Mouse (Mus musculus): ENCODE data around the gene Tfpi. TPM values are rescaled to one million over a fixed set of nuclear protein-coding genes. Genes with fewer than 3 reads are reported as not detected.

Gene Tfpi
- total and polyA plus RNA-seq, 3 experiments: 0.17 to 0.46 TPM; not detected in 1

GRCm38 (mm10) chr2:84525806-84526205, 49.2 kb upstream of the Tfpi start:
- DNase-seq (ENCODE audit: extremely low read depth): no peak
- in situ Hi-C loops (cut with MboI; ENCODE audit: low pct_ligation_motif_present, low pct_unique_long_range_greater_than_20kb, low sequenced_read_pairs): no loop called here
- H3K4me3 ChIP-seq (replicated peaks in 1 of 3; ENCODE audit: low read depth in 2 of 3, low read length in 2 of 3, poor library complexity in 1 of 3): no peak overlapping the region
- no peaks in the 10 kb centered on the region for H3K36me3 ChIP-seq (replicated peaks in 1 of 2; ENCODE audit: control insufficient read depth in 1 of 2, insufficient read depth in 1 of 2, low read length in 1 of 2)
- H3K4me2 ChIP-seq (ENCODE audit: insufficient read depth, low read depth, poor library complexity, severe bottlenecking): no peak overlapping the region
- H3K9me3 ChIP-seq (replicated peaks; ENCODE audit: low read length): no peaks in the 10 kb centered on the region
- peaks cover 2 to 5% of the 10 kb centered on the region in 2 experiments; a peak in 1 of 4 replicates for H3K4me1 ChIP-seq (ENCODE audit: control insufficient read depth in 1 of 2, insufficient read depth in 2 of 2)
- H3K27ac ChIP-seq (ENCODE audit: insufficient read depth, low read depth): no peak overlapping the region
- dilution Hi-C loops (cut with MboI; ENCODE audit: extremely low pct_ligation_motif_present, extremely low pct_unique_long_range_greater_than_20kb, low sequenced_read_pairs): no loop called here
- TF ChIP-seq MEF2A (IDR thresholded peaks at IDR 0.05; ENCODE audit: borderline replicate concordance, low read depth, low read length) (no peak), KAT2A (IDR thresholded peaks at IDR 0.05; ENCODE audit: insufficient replicate concordance, low read length) (no peak), GABPA (IDR thresholded peaks at IDR 0.05; ENCODE audit: insufficient replicate concordance, low read depth, low read length) (no peak), BHLHE40 (IDR thresholded peaks at IDR 0.05; ENCODE audit: low read depth, low read length) (no peak), TBP (conservative IDR thresholded peaks at IDR 0.05; ENCODE audit: low read depth, low read length) (no peak), MXI1 (IDR thresholded peaks at IDR 0.05; ENCODE audit: low read depth, low read length) (no peak), MYC (IDR thresholded peaks at IDR 0.05; ENCODE audit: low read depth, low read length) (no peak), ZKSCAN1 (IDR thresholded peaks at IDR 0.05; ENCODE audit: borderline replicate concordance, low read depth, low read length) (no peak), ELF1 (IDR thresholded peaks at IDR 0.05; ENCODE audit: low read depth, low read length) (no peak), MAFK (IDR thresholded peaks at IDR 0.05; ENCODE audit: insufficient replicate concordance, low read length) (no peak), CHD1 (IDR thresholded peaks at IDR 0.05; ENCODE audit: low read depth, low read length) (no peak), PAX5 (IDR thresholded peaks at IDR 0.05; ENCODE audit: low read length) (no peak), ZMIZ1 (IDR thresholded peaks at IDR 0.05; ENCODE audit: low read depth, low read length) (no peak), ZC3H11A (IDR thresholded peaks at IDR 0.05; ENCODE audit: low read depth, low read length) (no peak), RAD21 (IDR thresholded peaks at IDR 0.05; ENCODE audit: low read depth, low read length) (no peak), USF1 (IDR thresholded peaks at IDR 0.05; ENCODE audit: low read depth, low read length) (no peak), JUN (IDR thresholded peaks at IDR 0.05; ENCODE audit: insufficient read depth, low read depth, low read length) (no peak), RCOR1 (conservative IDR thresholded peaks at IDR 0.05; ENCODE audit: low read depth, low read length) (no peak)
- H3K9ac ChIP-seq (ENCODE audit: insufficient read depth, low read depth): no peak overlapping the region
- no peaks in the 10 kb centered on the region for H3K27me3 ChIP-seq (replicated peaks)
- no peaks in the 10 kb centered on the region for H3K79me2 ChIP-seq (replicated peaks; ENCODE audit: control insufficient read depth, extremely low read depth, insufficient read depth, poor library complexity, severe bottlenecking)

GRCm38 (mm10) chr2:84525047-84525446, 48.5 kb upstream of the Tfpi start:
- Histone ChIP-seq H3K9ac (ENCODE audit: insufficient read depth, low read depth) (no peak overlapping the region), H3K27me3 (replicated peaks) (no peaks in the 10 kb centered on the region), H3K36me3 (replicated peaks in 1 of 2; ENCODE audit: control insufficient read depth in 1 of 2, insufficient read depth in 1 of 2, low read length in 1 of 2) (no peaks in the 10 kb centered on the region), H3K4me2 (ENCODE audit: insufficient read depth, low read depth, poor library complexity, severe bottlenecking) (no peak overlapping the region), H3K27ac (ENCODE audit: insufficient read depth, low read depth) (no peak overlapping the region), H3K9me3 (replicated peaks; ENCODE audit: low read length) (no peaks in the 10 kb centered on the region), H3K79me2 (replicated peaks; ENCODE audit: control insufficient read depth, extremely low read depth, insufficient read depth, poor library complexity, severe bottlenecking) (no peaks in the 10 kb centered on the region), H3K4me1 (ENCODE audit: control insufficient read depth in 1 of 2, insufficient read depth in 2 of 2) (peaks cover 2 to 5% of the 10 kb centered on the region in 2 experiments; a peak in 1 of 4 replicates), H3K4me3 (replicated peaks in 1 of 3; ENCODE audit: low read depth in 2 of 3, low read length in 2 of 3, poor library complexity in 1 of 3) (no peak overlapping the region)
- in situ Hi-C loops (cut with MboI; ENCODE audit: low pct_ligation_motif_present, low pct_unique_long_range_greater_than_20kb, low sequenced_read_pairs) (no loop called here), dilution Hi-C loops (cut with MboI; ENCODE audit: extremely low pct_ligation_motif_present, extremely low pct_unique_long_range_greater_than_20kb, low sequenced_read_pairs) (no loop called here)
- DNase-seq (ENCODE audit: extremely low read depth): no peak
- no peak for TF ChIP-seq JUN (IDR thresholded peaks at IDR 0.05; ENCODE audit: insufficient read depth, low read depth, low read length)
- no peak for TF ChIP-seq RAD21 (IDR thresholded peaks at IDR 0.05; ENCODE audit: low read depth, low read length)
- no peak for TF ChIP-seq E2F4 (IDR thresholded peaks at IDR 0.05; ENCODE audit: insufficient replicate concordance, low read depth, low read length)
- no peak for TF ChIP-seq TBP (conservative IDR thresholded peaks at IDR 0.05; ENCODE audit: low read depth, low read length)
- TF ChIP-seq SIN3A (IDR thresholded peaks at IDR 0.05; ENCODE audit: low read length): no peak
- no peak for TF ChIP-seq MAX (IDR thresholded peaks at IDR 0.05; ENCODE audit: low read length)
- TF ChIP-seq ZNF384 (IDR thresholded peaks at IDR 0.05; ENCODE audit: low read depth, low read length): no peak
- TF ChIP-seq SMC3 (IDR thresholded peaks at IDR 0.05; ENCODE audit: low read depth, low read length): no peak
- no peak for TF ChIP-seq USF1 (IDR thresholded peaks at IDR 0.05; ENCODE audit: low read depth, low read length)
- no peak for TF ChIP-seq NRF1 (IDR thresholded peaks at IDR 0.05; ENCODE audit: low read depth, low read length)
- TF ChIP-seq PAX5 (IDR thresholded peaks at IDR 0.05; ENCODE audit: low read length): no peak
- no peak for TF ChIP-seq MXI1 (IDR thresholded peaks at IDR 0.05; ENCODE audit: low read depth, low read length)
- TF ChIP-seq ZMIZ1 (IDR thresholded peaks at IDR 0.05; ENCODE audit: low read depth, low read length): no peak
- TF ChIP-seq ELF1 (IDR thresholded peaks at IDR 0.05; ENCODE audit: low read depth, low read length): no peak
- no peak for TF ChIP-seq MAZ (IDR thresholded peaks at IDR 0.05; ENCODE audit: low read depth, low read length)
- TF ChIP-seq CHD1 (IDR thresholded peaks at IDR 0.05; ENCODE audit: low read depth, low read length): no peak
- TF ChIP-seq KAT2A (IDR thresholded peaks at IDR 0.05; ENCODE audit: insufficient replicate concordance, low read length): no peak
- no peak for TF ChIP-seq RCOR1 (conservative IDR thresholded peaks at IDR 0.05; ENCODE audit: low read depth, low read length)
- no peak for TF ChIP-seq ETS1 (conservative IDR thresholded peaks at IDR 0.05; ENCODE audit: low read depth, low read length)

Data from CH12.LX (cell line).